Mouse (Mus musculus) heart, postnatal 0 days (tissue): ENCODE results near the gene Sh3bp5. TPM values are rescaled to one million over a fixed set of nuclear protein-coding genes. Genes with fewer than 3 reads are reported as not detected.

Experiments
- ATAC-seq: fragments of 200-750 bp; cut with Nextera tagmentation; 2 replicates; pipeline ENCODE4 v1.8.0; 2017; ENCODE audit warnings: low read depth, moderate number of reproducible peaks, moderate library complexity; ENCODE audit not compliant: insufficient read depth
- DNase-seq: peaks from one replicate; pipeline ENCODE4 v3.0.0-alpha.2; 2016; ENCODE audit warnings: low spot score
- H3K27ac ChIP-seq: fragments of 300-500 bp; sonication (generic); 2 replicates; pipeline ENCODE4 v1.5.1; 2014; ENCODE audit warnings: low read depth, mild to moderate bottlenecking
- H3K27me3 ChIP-seq: fragments of 300-500 bp; sonication (generic); 2 replicates; pipeline ENCODE4 v1.6.1; 2014; ENCODE audit warnings: low read length, mixed read lengths; ENCODE audit not compliant: control insufficient read depth, insufficient read depth
- H3K36me3 ChIP-seq: fragments of 300-500 bp; sonication (generic); replicated peaks from 2 replicates; pipeline ENCODE4 v1.6.1; 2014; ENCODE audit warnings: low read length, mixed read lengths; ENCODE audit not compliant: control insufficient read depth, insufficient read depth
- H3K4me1 ChIP-seq: fragments of 300-500 bp; sonication (generic); 2 replicates; pipeline ENCODE4 v1.6.1; 2014; ENCODE audit warnings: antibody characterized with exemption; ENCODE audit not compliant: control insufficient read depth, insufficient read depth
- H3K4me2 ChIP-seq: fragments of 300-500 bp; sonication (generic); 2 replicates; pipeline ENCODE4 v1.6.1; 2014; ENCODE audit warnings: low read depth, mild to moderate bottlenecking, low read length, moderate library complexity
- H3K4me3 ChIP-seq: fragments of 300-500 bp; sonication (generic); 2 replicates; pipeline ENCODE4 v1.5.1; 2014; ENCODE audit warnings: low read depth, low read length
- H3K9ac ChIP-seq: fragments of 300-500 bp; sonication (generic); replicated peaks from 2 replicates; pipeline ENCODE4 v1.6.1; 2014; ENCODE audit warnings: low read depth, low read length, mixed read lengths
- H3K9me3 ChIP-seq: fragments of 300-500 bp; sonication (generic); replicated peaks from 2 replicates; pipeline ENCODE4 v1.6.1; 2016; ENCODE audit warnings: low read length; ENCODE audit not compliant: control insufficient read depth
- CTCF ChIP-seq: IDR thresholded peaks from 2 replicates; pipeline ENCODE4 v1.5.1; 2016; ENCODE audit warnings: antibody characterized with exemption, control low read depth, low read depth
- EP300 ChIP-seq: IDR thresholded peaks from 2 replicates; pipeline ENCODE4 v1.6.1; 2016; ENCODE audit warnings: antibody characterized with exemption, low read depth
- WGBS: fragments of 180-500 bp; shearing (Covaris S2); extraction: QIAGEN DNeasy Blood & Tissue Kit; methylation state at CpG from one replicate; pipeline ENCODE4 v1.1.7; 2014; 5-methylcytosine and 5-hydroxymethylcytosine counted together
- polyA plus RNA-seq: library from polyadenylated mRNA; unstranded; fragments of >200 nt; fragmentation: Nextera tagmentation; extraction: Ambion mirVana; gene quantifications from 2 replicates; pipeline ENCODE4 v1.2.1, GENCODE M21; 2015
- total RNA-seq: library from RNA; depleted of rRNA; stranded (reverse); fragments of >200 nt; gene quantifications from 2 replicates; pipeline ENCODE4 v1.2.3, GENCODE M21; 2014; ENCODE audit warnings: low replicate concordance; rRNA removed

Sh3bp5 gene
- total and polyA plus RNA-seq, 2 experiments from 2014 or later: 10.2 to 43.4 TPM

DNA sequence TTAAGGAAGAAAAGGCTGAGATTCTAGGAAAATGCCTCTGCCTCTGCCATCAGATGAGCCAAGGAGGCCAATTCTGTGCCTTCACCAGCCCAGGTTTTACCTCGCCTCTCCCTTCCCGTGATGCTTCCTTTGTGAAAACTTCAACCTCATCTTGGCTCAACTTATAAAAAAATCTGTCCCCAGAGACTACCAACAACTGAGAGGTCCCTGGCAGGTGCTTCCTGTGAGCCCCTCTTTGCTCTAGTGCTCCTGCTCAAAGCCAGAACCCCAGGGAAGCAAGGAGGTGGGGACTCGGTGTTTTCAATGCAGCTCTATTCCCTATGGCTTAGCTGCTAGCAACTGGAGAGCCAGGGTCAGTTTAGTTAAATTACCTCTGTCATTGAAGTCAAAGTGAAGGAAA lies 122.7 kb downstream of the Sh3bp5 start:
- Histone ChIP-seq H3K9ac (no peak overlapping the region), H3K4me2 (no peak overlapping the region), H3K4me3 (no peak overlapping the region), H3K27me3 (no peaks in the 10 kb centered on the region), H3K36me3 (no peaks in the 10 kb centered on the region), H3K9me3 (no peaks in the 10 kb centered on the region), H3K4me1 (peaks cover 3% of the 10 kb centered on the region; the same call in 1 of the 2 replicates), H3K27ac (no peak overlapping the region)
- WGBS: 44% methylated on average over 3 of the region's 3 CpGs
- no peak for ATAC-seq
- TF ChIP-seq EP300 (no peak), CTCF (no peak)
- DNase-seq: no peak

Other genes with a start within 250 kb of the Sh3bp5 start
- gene Tnnc1, start 227.8 kb downstream of the Sh3bp5 start, total RNA-seq: 2,939 and 3,145 TPM in 2 replicates
- 7,680 and 7,748 TPM in 2 replicates for gene Tnnc1, start 227.8 kb downstream of the Sh3bp5 start, polyA plus RNA-seq
- 292 and 338 TPM in 2 replicates for gene Nisch, start 219.1 kb downstream of the Sh3bp5 start, total RNA-seq
- 162 and 171 TPM in 2 replicates for gene Nisch, start 219.1 kb downstream of the Sh3bp5 start, polyA plus RNA-seq
- 4.4 and 12.7 TPM in 2 replicates for gene Sema3g, start 218.2 kb downstream of the Sh3bp5 start, total RNA-seq
- gene Sema3g, start 218.2 kb downstream of the Sh3bp5 start, polyA plus RNA-seq: 0.75 and 0.90 TPM in 2 replicates
- gene Phf7, start 184.8 kb downstream of the Sh3bp5 start, total RNA-seq: 2.1 and 7.4 TPM in 2 replicates
- gene Phf7, start 184.8 kb downstream of the Sh3bp5 start, polyA plus RNA-seq: 11.7 and 12.5 TPM in 2 replicates
- gene Bap1, start 184.6 kb downstream of the Sh3bp5 start, total RNA-seq: 51.1 and 64.0 TPM in 2 replicates
- gene Bap1, start 184.6 kb downstream of the Sh3bp5 start, polyA plus RNA-seq: 34.2 and 38.6 TPM in 2 replicates
- 0.08 TPM in 1 of 2 replicates, not detected in the other for gene Dnah1, start 112.2 kb downstream of the Sh3bp5 start, total RNA-seq
- gene Dnah1, start 112.2 kb downstream of the Sh3bp5 start, polyA plus RNA-seq: 0.10 and 0.15 TPM in 2 replicates
- 34.0 and 51.2 TPM in 2 replicates for gene Capn7, start 99.4 kb downstream of the Sh3bp5 start, total RNA-seq
- 32.3 and 33.8 TPM in 2 replicates for gene Capn7, start 99.4 kb downstream of the Sh3bp5 start, polyA plus RNA-seq
- gene Eaf1, start 58.3 kb upstream of the Sh3bp5 start, total RNA-seq: 7.4 and 12.1 TPM in 2 replicates
- gene Eaf1, start 58.3 kb upstream of the Sh3bp5 start, polyA plus RNA-seq: 6.5 TPM in 2 replicates
- gene Mettl6, start 59.0 kb upstream of the Sh3bp5 start, total RNA-seq: 9.0 and 21.7 TPM in 2 replicates
- gene Mettl6, start 59.0 kb upstream of the Sh3bp5 start, polyA plus RNA-seq: 23.3 and 26.6 TPM in 2 replicates
- gene Colq, start 155.3 kb upstream of the Sh3bp5 start, total RNA-seq: 13.8 and 16.4 TPM in 2 replicates
- gene Colq, start 155.3 kb upstream of the Sh3bp5 start, polyA plus RNA-seq: 7.5 and 7.9 TPM in 2 replicates
- gene Gm49387, start 204.8 kb upstream of the Sh3bp5 start, total RNA-seq: not detected in 2 replicates
- gene Gm49387, start 204.8 kb upstream of the Sh3bp5 start, polyA plus RNA-seq: 1.7 and 1.9 TPM in 2 replicates
- 29.0 and 43.1 TPM in 2 replicates for gene Btd, start 204.9 kb upstream of the Sh3bp5 start, total RNA-seq
- gene Btd, start 204.9 kb upstream of the Sh3bp5 start, polyA plus RNA-seq: 14.6 and 15.0 TPM in 2 replicates
- 22.4 and 25.5 TPM in 2 replicates for gene Hacl1, start 205.2 kb upstream of the Sh3bp5 start, total RNA-seq
- gene Hacl1, start 205.2 kb upstream of the Sh3bp5 start, polyA plus RNA-seq: 9.2 and 12.2 TPM in 2 replicates